Mouse (Mus musculus): ENCODE results near the gene Gpr183.

Gpr183 gene

DNA sequence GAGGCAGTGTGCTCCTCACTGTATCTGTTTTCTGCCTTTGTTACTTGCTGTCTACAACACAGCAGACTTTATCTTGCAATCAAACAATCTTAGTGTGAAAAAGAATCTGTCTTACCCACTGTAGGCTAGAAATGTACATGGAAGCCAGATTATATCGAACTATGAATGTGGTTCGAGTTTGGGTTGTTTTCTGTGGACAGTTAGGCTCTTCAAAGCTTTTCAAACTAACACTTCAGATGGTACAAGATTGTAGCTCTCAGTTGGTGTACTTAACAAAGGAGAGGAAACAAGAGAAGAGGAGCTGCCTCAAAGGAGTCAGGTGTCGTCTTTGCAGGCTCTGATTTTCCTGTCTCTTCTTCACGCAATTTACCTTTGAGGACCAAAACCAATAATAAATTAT, 22.7 kb upstream of the Gpr183 start:
- DNase-seq (ENCODE audit: low spot score), result peak; percentile 51

DNA sequence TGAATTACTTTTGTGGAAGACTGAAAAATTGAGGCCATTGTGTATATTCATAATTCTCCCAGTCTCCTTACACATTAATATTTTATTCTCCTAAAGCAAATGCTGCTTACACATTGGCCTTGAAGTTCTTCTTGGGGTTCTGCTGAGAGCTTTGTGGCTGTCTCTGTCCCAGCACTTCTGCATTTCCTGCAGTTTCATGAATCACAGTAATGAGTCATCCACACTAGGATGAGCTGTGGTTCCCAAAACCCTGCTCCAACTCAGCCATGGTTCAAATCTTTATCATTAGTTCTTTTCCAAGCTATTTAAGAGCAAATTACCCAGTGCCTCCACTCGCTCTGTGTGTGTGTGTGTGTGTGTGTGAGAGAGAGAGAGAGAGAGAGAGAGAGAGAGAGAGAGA, 22.3 kb upstream of the Gpr183 start:
- DNase-seq (ENCODE audit: low spot score), result no peak

DNA sequence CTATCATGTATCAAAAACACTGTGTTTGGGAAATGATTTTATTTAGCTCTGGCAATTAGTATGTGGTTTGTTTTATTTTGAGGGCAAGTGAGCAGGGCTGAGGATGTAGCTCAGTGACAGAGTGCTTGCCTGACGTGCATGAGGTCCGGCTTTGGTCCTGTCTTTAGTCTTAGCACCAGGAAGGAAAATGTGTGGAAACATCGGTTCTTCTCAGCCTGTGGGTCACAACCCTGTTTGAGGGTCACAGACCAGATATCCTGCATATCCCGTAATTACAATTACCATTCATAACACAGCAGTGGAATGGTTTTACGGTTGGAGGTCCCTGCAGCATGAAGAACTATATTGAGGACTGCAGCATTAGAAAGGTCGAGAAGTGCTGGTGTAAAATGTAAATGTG, 21.0 kb upstream of the Gpr183 start:
- DNase-seq (ENCODE audit: low spot score), result no peak

DNA sequence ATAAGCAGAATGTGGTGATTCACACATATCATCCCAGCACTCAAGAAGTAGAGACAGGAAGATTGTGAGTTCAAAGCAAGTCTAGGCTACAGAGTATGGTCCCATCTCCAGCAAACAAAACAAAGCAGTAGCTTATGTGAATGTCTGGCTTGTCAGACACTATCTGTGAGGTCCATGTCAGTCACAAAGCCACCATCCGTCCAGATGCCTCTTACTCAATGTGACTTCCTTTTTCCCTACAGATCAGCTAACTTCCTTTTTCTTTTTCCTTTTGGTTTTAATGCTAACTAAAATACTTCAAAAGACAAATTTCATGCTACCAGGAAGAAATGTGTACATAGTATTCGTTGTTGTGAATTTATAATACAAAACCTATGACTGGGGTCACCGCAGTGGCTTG, 20.5 kb upstream of the Gpr183 start:
- no peak for DNase-seq (ENCODE audit: low spot score)

DNA sequence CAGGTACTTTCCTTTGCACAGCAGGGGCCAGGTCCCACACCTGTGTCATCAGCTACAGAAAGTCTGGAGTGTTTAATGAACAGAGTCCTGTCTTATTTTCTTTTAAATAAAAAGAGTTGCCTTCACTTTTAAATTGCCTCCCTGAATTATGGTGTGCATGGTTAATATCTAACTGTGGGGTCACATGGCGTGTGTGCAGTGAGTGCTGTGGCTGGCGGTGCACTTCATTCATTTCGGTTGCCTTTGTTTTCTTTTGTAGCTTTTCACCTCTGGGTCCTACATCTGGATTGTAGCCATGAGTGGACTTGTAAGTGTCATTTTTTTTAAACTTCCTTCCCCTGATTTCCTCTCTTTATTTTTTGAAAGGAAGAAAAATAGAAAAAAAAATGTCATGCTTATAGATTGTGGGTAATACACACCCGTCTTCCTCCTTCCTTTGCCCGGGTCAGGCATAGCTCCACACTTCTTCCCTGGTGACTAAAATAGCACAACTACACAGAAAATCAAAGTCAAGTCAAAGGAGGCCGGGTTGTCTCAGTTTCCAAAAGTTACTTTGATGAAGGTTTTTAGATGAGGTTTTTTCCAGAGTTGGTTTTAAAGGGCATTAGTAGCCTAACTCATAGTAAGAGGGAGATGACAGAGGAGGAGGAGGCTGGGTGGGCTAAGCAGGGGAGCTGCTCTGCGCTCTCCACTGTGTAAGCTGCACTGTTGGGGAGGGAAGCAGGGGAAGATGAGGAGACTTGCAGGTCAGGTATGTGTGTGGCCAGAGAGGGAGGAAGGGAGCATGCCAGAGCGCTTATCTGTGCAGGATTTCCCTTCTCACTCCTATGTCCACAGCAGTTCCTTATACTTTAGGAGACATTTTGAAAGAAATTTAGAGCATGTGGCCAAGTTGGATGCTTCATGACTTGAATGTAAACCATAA, 18.3 kb upstream of the Gpr183 start:
- no peak for DNase-seq (ENCODE audit: low spot score)

DNA sequence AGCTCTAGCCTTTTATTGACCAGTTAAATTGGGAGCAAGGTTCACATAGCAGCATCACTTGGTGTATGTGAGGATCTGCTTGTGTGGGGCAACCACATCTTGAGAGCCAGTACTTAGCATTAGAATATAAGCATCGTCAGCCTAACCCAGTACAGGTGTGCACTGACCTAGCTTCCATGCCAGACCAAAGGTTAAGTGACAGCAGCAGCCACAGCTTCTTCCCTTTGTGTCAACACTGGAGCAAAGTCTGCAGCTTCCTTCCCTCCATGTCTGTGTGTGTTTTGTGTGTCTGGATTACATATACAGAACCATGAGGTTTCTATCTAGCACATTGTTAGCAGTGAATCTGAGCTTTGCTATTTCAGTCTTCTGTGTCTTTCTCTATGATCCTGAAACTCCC, 16.5 kb upstream of the Gpr183 start:
- no peak for DNase-seq (ENCODE audit: low spot score)

DNA sequence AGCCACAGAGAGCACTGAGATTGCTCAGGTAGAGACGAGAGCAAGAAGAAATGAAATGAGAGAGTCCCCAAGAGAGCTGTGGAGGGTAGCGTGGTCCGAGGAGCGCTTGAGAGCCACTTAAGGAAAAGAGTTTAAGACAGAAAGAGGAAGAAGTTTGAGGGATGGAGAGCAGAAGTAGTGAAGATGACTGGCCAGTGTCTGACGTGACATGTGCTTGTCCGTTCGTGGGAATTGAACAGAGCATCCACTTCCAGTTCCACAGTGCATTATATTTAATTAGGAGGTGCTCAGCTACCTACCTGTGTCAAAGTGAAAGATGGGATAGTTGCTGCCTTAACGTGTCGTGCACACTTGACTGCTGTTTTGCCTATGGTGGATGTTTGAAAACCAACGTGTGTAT, 8.1 kb upstream of the Gpr183 start:
- DNase-seq (ENCODE audit: low spot score), result no peak

DNA sequence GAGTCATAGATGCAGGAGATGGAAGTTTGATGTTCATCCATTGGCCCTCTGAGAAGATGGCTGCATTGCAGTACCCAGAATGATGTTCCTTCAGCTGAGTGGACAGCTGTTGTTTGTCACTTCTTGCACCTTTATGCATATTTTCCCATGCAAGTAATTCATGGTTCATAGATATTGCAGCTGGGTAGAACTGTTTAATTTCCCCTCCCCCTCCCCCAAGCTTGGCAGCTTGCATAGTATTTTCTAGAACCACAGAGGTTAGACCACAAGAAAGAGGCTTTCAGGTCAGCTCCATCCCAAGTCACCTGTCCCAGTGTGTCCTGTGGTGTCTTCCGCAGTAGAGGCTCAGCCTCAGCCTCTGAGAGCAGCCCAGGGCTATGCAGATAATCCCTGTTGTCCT, 5.4 kb upstream of the Gpr183 start:
- DNase-seq (ENCODE audit: low spot score), result no peak

DNA sequence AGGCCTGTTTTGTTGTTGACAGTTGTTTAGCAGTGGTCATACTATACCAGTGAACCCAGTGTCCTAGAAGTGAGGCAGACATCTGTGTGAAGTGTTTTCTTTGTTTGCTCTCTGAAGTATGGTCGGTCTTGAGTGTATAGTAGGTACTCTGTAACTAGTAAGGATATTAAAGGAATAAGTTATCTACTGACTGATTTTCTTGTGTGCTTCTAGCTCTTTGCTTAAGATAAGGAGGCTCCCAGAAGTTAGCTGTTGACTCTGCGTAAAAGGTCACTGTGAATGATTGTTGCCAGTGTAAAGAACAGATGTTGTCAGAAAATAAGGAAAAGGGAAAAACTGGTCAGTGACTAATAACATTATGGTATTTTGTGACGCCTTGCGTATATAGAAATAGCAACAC, 2.1 kb upstream of the Gpr183 start:
- DNase-seq (ENCODE audit: low spot score), result no peak

DNA sequence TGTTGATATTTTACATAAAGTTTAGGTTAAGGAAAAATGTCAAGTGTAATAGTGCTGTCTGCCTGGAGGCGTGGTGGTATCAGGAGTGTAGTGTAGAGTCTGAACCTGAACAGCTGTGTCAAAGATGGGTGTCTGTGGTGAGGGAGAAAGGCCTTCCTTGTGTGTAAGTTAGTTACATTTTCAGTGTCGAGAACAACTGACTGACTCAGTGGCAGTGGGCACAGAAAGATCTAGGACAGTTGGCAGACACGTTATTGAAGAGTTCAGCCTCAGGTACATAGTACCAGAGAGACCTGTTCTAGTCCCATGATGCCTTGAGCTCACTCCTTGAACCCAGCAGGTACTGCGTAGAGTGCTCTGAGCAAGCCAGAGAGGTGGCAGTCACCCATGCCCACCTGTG, 466 bp upstream of the Gpr183 start:
- no peak for DNase-seq (ENCODE audit: low spot score)

DNA sequence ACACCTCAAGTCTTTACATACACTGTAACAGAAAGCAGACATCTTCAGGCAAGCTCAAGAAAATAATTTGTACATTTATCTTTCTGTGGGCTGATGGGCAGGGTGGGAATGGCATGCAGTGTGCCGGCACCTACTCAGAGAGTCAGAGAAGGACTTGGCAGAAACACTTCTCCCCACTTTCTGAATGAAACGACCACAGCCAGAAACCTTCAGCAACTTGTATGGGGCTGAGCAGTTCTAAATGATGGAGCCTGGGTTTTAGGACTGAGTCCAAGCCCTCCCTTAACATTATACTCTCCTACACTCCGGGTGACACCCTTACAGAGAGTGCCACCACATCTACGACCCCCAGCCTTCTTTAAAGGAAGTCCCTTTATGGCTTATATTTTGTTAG, 1.1 kb downstream of the Gpr183 start:
- DNase-seq (ENCODE audit: low spot score), result no peak

DNA sequence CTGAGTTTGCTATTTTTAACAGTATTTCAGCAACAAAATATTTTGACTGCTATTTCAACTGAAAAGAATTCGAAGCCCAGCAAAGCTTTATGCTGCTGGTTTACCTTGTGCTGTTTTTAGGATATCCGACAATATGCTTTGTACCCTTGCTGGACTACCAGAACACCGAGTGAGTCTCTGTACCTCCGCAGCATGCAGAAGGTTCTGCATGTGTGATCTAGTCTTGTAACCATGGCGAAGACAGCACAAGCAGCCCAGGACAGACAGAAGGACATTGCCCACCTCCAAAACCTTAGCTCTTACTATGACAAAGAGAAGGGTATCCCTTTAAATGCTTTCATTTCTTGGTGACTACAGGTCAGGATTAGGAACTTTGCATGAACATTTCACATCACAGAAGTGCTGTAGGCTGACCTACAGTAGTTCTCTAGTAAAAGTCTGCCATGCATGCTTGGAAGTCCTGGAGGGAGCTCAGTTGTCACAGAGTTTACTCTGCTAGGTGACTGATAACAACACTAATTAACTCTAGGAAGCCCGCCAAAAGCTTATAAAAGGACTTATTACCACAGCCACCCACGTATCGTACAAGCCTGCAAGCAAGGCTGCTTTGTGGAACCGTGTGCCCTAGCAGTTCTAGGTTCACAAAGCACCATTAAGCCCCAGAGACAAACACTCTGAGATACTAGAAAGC, 1.6 kb downstream of the Gpr183 start:
- no peak for DNase-seq (ENCODE audit: low spot score)

DNA sequence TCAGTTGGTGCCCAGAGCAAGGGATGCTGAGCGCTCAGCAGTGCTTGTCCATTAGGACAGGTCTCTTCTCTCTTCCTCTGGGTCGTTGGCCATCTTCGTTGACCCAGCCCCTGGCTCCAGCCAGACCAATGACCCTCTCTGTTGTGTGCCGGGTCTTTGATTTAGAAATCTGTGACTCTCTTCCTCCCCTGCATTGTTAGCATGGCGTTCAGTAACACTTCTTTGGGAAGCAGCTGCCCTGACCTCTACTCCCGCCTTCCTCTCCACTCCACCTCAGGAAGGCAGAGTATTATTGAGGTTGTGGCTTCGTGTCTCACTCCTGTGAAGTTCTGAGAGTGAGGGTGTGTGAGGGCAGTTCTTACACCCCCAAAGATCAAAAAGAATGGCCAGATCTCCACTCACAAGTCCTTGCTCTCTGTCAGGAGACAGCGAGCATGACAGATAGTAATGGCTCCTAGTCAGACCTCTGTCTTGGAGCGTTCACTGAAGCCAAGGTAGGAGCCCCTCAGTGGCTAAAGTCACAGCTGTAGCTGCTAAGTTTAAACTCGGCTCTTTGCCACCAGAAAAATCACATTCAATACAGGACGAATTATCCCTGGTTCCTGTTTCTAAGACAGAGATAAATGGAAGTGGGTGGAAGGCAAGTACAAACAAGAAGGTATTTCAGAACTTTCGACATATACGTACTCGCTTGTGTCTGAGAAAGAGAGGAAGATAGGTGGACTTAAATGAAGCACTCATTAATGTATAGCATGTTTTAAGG, 2.7 kb downstream of the Gpr183 start:
- no peak for DNase-seq (ENCODE audit: low spot score)

DNA sequence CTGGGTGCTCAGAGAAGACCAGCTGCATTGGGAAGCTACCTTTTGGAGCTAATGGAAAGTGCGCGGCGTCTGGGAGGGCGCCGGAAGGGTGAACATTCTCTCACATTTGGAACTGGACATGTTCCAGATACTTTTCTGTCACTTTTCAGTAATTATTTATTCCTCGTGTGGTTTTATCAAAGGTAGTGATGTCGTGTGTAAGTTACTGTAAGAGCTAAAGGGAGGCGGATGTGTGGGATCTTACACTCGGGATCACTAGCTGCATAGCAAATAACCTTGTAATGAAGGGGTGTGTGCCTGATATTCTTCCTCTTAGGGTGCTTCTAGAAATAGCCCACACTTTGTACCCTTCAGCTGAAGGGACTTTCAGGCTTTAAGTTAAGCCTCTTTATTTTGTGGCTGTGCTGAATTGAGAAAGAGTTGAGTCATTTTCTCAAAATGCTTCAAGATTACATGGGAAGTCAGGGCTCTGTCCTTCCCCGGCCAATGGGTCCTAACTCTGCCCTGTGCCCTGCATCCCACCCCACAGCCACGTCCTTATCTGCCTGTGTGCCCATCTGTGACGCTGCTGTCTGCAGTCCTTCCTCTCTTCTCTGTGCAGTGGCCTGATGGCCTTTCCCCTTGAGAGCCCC, 3.4 kb downstream of the Gpr183 start:
- no peak for DNase-seq (ENCODE audit: low spot score)

DNA sequence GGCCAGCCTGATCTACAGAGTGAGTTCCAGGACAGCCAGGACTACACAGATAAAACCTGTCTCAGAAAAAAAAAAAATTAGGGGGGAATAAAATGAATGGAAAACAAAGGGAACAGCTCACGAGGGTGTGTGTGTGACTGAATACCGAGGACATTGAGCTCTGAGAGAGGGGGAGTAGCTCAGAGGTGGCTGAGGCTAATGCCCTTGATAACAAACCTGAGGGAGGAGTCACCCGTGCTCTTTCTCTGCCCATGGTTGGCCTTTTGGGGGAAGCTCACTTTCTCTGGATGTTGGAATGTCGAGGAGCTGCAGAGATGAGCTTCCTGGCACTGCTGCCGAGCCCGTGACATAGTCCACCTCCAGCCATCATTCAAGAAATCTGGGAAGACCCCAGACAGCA, 4.0 kb downstream of the Gpr183 start:
- DNase-seq (ENCODE audit: low spot score), result no peak

DNA sequence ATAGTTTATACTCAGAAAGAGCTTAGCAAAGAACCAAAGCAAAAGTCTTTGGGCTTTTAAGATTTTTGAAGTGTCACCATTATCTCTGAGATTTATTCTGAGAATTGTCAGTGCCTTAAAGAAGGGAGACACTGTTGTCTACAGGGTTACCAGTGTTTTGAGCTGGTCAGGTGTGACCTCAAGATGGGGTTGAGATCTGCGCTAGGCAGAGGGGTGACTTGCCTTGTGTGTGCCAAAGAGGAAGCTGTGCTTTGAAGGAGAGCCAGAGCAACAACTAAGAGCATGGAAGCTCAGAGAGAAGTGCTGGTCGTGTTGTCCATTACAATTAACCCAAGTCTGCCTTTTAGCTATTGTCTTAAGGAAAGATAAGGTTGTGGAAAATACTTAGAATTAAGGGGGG, 4.5 kb downstream of the Gpr183 start:
- DNase-seq (ENCODE audit: low spot score), result no peak

DNA sequence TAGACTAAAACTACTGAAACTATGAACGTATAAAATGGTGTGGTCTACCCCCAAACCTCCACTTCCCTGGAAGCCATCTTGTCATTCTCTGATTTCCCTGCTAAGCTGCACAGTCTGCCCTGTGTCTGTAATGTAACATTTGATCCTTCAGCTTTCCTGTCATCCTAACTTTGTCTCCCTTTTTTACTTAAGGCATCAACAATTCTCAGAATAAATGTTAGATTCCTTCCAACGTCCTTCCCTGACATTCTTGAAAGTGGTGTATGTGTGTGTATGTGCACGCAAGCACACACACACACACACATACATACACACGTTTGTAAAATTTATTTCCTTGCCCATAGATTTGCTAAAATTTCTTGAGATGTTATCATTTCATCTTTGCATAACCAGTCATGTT, 5.0 kb downstream of the Gpr183 start:
- DNase-seq (ENCODE audit: low spot score), result no peak

DNA sequence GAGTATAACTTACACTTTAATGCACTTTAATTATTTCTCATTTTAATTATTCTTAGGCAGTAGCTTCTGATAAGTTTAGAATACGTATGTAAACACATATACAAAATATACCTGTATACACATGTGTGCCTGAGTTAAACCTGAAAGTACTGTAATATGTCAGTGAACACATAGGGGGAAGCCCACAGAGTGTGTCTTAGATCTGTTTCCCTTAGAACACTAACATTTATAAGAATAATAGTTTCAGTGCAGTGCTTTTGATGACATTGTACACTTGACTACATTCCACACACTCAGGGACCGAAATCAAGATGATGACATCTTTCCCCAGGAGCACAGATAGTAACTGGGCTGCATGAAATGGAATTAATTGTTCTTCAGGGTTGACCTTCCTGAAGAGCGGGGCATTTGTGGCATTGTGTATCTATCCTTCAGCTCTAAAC, 5.4 kb downstream of the Gpr183 start:
- no peak for DNase-seq (ENCODE audit: low spot score)

DNA sequence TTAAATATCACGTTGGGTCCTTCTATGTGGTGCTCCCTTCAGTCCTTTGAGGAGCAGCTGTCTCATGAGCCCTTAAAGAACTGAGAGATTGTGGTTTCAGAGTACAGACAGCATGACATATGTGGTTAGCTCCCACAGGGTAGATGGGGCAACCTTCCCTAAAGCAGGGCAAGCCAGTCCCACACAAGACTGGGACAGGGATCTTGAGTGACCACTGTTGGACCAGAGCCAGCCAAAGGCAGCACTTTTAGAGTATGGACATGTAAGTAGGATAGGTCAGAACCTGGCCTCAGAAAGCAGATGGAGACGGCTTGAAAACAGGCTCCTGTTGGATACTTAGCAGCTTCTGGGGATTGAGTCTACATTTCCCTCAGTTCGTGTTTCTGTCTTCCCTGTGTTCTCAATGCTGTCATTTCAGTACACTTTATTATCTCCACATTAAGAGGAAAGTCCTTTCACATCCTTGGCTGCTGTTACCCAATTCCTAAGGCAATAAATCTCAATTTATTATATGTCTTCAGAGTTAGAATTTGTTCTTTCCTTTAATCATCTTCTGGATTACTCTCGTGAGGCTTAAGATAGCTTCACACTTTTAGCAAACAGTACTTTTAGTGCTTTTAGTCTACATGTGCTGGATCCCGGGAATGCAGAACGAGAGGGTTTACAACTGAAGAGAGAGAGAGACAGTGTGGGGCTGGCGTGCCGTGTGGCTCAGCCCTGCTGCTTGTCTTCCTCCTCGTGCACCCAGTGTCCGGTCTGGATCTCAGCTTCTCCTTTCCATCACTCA, 6.1 kb downstream of the Gpr183 start:
- DNase-seq (ENCODE audit: low spot score), result no peak

DNA sequence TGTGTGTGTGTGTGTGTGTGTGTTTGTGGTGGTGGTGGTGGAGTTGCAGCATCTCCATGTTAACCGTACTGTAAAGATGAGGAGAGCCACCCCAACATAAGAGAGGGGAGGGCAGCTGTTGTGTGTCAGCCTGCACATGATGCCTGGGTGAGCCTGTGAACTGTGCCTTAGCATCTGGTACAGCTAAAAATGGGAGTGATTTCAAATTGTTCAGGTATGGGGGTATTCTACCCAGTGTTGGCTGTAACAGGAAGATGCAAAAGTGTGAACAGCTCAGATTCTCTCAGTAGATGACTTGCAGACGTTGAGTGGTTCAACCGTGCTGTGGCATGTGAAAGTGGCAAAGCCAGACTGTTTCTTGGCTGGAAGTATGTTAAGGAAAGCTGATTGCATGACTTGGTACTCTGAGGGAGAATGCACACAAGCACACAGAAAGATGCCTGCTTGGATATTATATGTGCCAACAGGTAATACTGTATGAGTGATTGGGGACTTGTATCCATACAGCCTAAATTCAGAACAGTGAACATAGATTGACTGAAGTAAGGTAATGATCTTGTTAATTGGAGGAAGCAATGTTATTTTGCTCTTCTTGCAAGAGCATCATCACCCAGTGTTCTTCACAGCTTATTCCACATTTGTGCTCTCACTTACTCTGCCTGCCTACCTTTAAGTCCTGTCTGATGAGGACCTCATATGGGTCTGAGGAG, 6.8 kb downstream of the Gpr183 start:
- no peak for DNase-seq (ENCODE audit: low spot score)

Data from T-cell, adult 2 months (primary cell).